Mouse (Mus musculus) forebrain, embryonic 16.5 days (tissue): Measurements from ENCODE around the gene Slc4a4. TPM values are rescaled to one million over a fixed set of nuclear protein-coding genes. Genes with fewer than 3 reads are reported as not detected.

Experiments used
- ATAC-seq: fragments of 200-750 bp; cut with Nextera tagmentation; 2 replicates; pipeline ENCODE4 v1.8.0; 2017; ENCODE audit warnings: mild to moderate bottlenecking, moderate library complexity
- H3K27ac ChIP-seq: fragments of 300-500 bp; sonication (generic); 2 replicates; pipeline ENCODE4 v1.5.1; 2014; ENCODE audit warnings: low read length, control low read depth
- H3K27me3 ChIP-seq: fragments of 300-500 bp; sonication (generic); replicated peaks from 2 replicates; pipeline ENCODE4 v1.6.1; 2014; ENCODE audit warnings: low read length; ENCODE audit not compliant: control insufficient read depth, insufficient read depth
- H3K36me3 ChIP-seq: fragments of 300-500 bp; sonication (generic); 2 replicates; pipeline ENCODE4 v1.6.1; 2014; ENCODE audit not compliant: control insufficient read depth, insufficient read depth
- H3K4me1 ChIP-seq: fragments of 300-500 bp; sonication (generic); replicated peaks from 2 replicates; pipeline ENCODE4 v1.6.1; 2014; ENCODE audit warnings: low read length; ENCODE audit not compliant: control insufficient read depth, insufficient read depth
- H3K4me2 ChIP-seq: fragments of 300-500 bp; sonication (generic); 2 replicates; pipeline ENCODE4 v1.6.1; 2014; ENCODE audit warnings: mild to moderate bottlenecking, low read length, control low read depth
- H3K4me3 ChIP-seq: fragments of 300-500 bp; sonication (generic); replicated peaks from 2 replicates; pipeline ENCODE4 v1.5.1; 2014; ENCODE audit warnings: mild to moderate bottlenecking, low read length, control low read depth
- H3K9ac ChIP-seq: fragments of 300-500 bp; sonication (generic); replicated peaks from 2 replicates; pipeline ENCODE4 v1.6.1; 2014; ENCODE audit warnings: low read depth, low read length, control low read depth
- H3K9me3 ChIP-seq: fragments of 300-500 bp; sonication (generic); 2 replicates; pipeline ENCODE4 v1.6.1; 2016; ENCODE audit warnings: low read length; ENCODE audit not compliant: control insufficient read depth
- WGBS: fragments of 180-500 bp; shearing (Covaris S2); extraction: QIAGEN DNeasy Blood & Tissue Kit; methylation state at CpG from one replicate; pipeline ENCODE4 v1.1.7; 2014; 5-methylcytosine and 5-hydroxymethylcytosine counted together
- polyA plus RNA-seq: library from polyadenylated mRNA; unstranded; fragments of >200 nt; fragmentation: Nextera tagmentation; extraction: Ambion mirVana; gene quantifications from 2 replicates; pipeline ENCODE4 v1.2.1, GENCODE M21; 2015

Slc4a4 gene
- polyA plus RNA-seq, 1 experiment from 2014 or later: 3.8 TPM

- Histone ChIP-seq H3K9ac (no peak overlapping the region), H3K9me3 (no peaks in the 10 kb centered on the region), H3K27me3 (no peaks in the 10 kb centered on the region), H3K36me3 (no peaks in the 10 kb centered on the region), H3K4me1 (no peaks in the 10 kb centered on the region), H3K4me2 (no peak overlapping the region), H3K27ac (no peak overlapping the region), H3K4me3 (no peak overlapping the region)
- ATAC-seq: 0 out of 2 replicates have a peak, but pooled peaks have one; percentile 10
- 89% methylated on average over 9 of the region's 9 CpGs for WGBS
Measured at GRCm38 (mm10) chr5:89259804-89260492, 373.3 kb downstream of the Slc4a4 start.

GRCm38 (mm10) chr5:89277049-89277448, 390.4 kb downstream of the Slc4a4 start:
- Histone ChIP-seq H3K27ac (no peak overlapping the region), H3K9ac (no peak overlapping the region), H3K9me3 (no peaks in the 10 kb centered on the region), H3K4me3 (no peak overlapping the region), H3K36me3 (no peaks in the 10 kb centered on the region), H3K4me1 (no peaks in the 10 kb centered on the region), H3K4me2 (no peak overlapping the region), H3K27me3 (no peaks in the 10 kb centered on the region)
- 87% methylated on average over 2 of the region's 2 CpGs for WGBS
- no peak for ATAC-seq

- H3K27me3 ChIP-seq: no peaks in the 10 kb centered on the region
- no peak overlapping the region for H3K27ac ChIP-seq
- H3K4me3 ChIP-seq: no peak overlapping the region
- no peaks in the 10 kb centered on the region for H3K9me3 ChIP-seq
- no peaks in the 10 kb centered on the region for H3K4me1 ChIP-seq
- WGBS: 85% methylated on average over 5 of the region's 5 CpGs
- no peaks in the 10 kb centered on the region for H3K36me3 ChIP-seq
- no peak for ATAC-seq
- H3K4me2 ChIP-seq: no peak overlapping the region
- H3K9ac ChIP-seq: no peak overlapping the region
Measured at GRCm38 (mm10) chr5:89277616-89278015, 391.0 kb downstream of the Slc4a4 start.

GRCm38 (mm10) chr5:89278309-89278708, 391.7 kb downstream of the Slc4a4 start:
- H3K36me3 ChIP-seq: no peaks in the 10 kb centered on the region
- no peaks in the 10 kb centered on the region for H3K4me1 ChIP-seq

GRCm38 (mm10) chr5:89280312-89280863, 393.8 kb downstream of the Slc4a4 start:
- H3K4me2 ChIP-seq: no peak overlapping the region

More at GRCm38 (mm10) chr5:89278309-89278708, 391.7 kb downstream of the Slc4a4 start:
- no peaks in the 10 kb centered on the region for H3K9me3 ChIP-seq
- H3K4me3 ChIP-seq: no peak overlapping the region
- no peak overlapping the region for H3K27ac ChIP-seq
- no peak for ATAC-seq
- no peak overlapping the region for H3K4me2 ChIP-seq
- H3K9ac ChIP-seq: no peak overlapping the region
- no peaks in the 10 kb centered on the region for H3K27me3 ChIP-seq

More at GRCm38 (mm10) chr5:89280312-89280863, 393.8 kb downstream of the Slc4a4 start:
- ATAC-seq: no peak
- Histone ChIP-seq H3K27me3 (no peaks in the 10 kb centered on the region), H3K9ac (no peak overlapping the region), H3K27ac (no peak overlapping the region), H3K4me3 (no peak overlapping the region), H3K36me3 (no peaks in the 10 kb centered on the region), H3K4me1 (no peaks in the 10 kb centered on the region), H3K9me3 (no peaks in the 10 kb centered on the region)
- whole genome bisulfite sequencing: 81% methylated on average over 3 of the region's 3 CpGs

Other genes with a start within 250 kb of the Slc4a4 start
- gene Grsf1, start 210.6 kb upstream of the Slc4a4 start, polyA plus RNA-seq: 62.9 and 66.5 TPM in 2 replicates
- 13.6 and 16.0 TPM in 2 replicates for gene Mob1b, start 166.0 kb upstream of the Slc4a4 start, polyA plus RNA-seq
- gene Dck, start 121.8 kb upstream of the Slc4a4 start, polyA plus RNA-seq: 77.2 and 95.8 TPM in 2 replicates